Mouse (Mus musculus) lung, postnatal 0 days (tissue): ENCODE data around the gene Zfp385b.

Source experiments
- CTCF ChIP-seq: IDR thresholded peaks from 2 replicates; pipeline ENCODE4 v1.5.1; 2016; ENCODE audit warnings: antibody characterized with exemption, mild to moderate bottlenecking
- EP300 ChIP-seq: IDR thresholded peaks from 2 replicates; pipeline ENCODE4 v1.6.1; 2016; ENCODE audit warnings: antibody characterized with exemption, mild to moderate bottlenecking, control low read depth

GRCm38 (mm10) chr2:77418078-77418477 is 401.4 kb downstream of the Zfp385b start:
- TF ChIP-seq CTCF: no peak
- no peak for TF ChIP-seq EP300
